Mouse (Mus musculus) skeletal muscle tissue, adult 2 months (tissue): ENCODE measurements around the gene Gjb6.

ENCODE experiments used
- DNase-seq: peaks from one replicate; pipeline ENCODE4 v3.0.0-alpha.2; 2012; ENCODE audit warnings: low read depth, low spot score

Gene Gjb6

GRCm38 (mm10) chr14:57084180-57084668 is 49.2 kb downstream of the Gjb6 start:
- DNase-seq: no peak

GRCm38 (mm10) chr14:57082863-57083262 is 50.5 kb downstream of the Gjb6 start:
- DNase-seq: no peak

GRCm38 (mm10) chr14:57075537-57075936 is 57.9 kb downstream of the Gjb6 start:
- no peak for DNase-seq
